Mouse (Mus musculus): Measurements from ENCODE around the gene Btg4.

DNA sequence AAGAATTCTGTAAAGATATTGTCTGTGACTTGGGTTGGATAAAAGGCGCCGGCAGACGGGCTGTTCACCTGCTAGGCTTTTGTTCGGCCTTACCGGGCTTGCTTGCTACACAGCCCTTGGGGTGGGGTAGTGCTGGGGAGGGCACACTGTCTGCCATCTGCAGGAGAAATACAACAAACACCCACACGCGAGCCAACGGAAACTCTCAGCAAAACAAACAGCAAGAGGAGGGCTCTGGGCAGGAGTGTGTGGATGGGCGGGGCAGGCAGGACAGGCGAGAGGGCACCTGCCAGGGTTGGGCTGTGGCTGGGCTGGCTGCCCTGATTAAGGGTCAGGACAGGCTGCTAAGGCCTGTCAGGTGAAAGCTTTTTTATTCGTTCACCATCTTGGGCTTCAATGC, 107.3 kb downstream of the Btg4 start:
- TF ChIP-seq CTCF (IDR thresholded peaks at IDR 0.05; ENCODE audit: borderline replicate concordance, control insufficient read depth, extremely low read depth, insufficient read depth, low read length, poor library complexity) (no peak), POLR2A (IDR thresholded peaks at IDR 0.05; ENCODE audit: control insufficient read depth, extremely low read depth, insufficient read depth, low read length, poor library complexity) (no peak)

All from thymus, adult 2 months (tissue).